Mouse (Mus musculus) spleen, postnatal 0 days (tissue): ENCODE data around the gene Cd300c. TPM values are rescaled to one million over a fixed set of nuclear protein-coding genes. Genes with fewer than 3 reads are reported as not detected.

Source experiments
- polyA plus RNA-seq: library from polyadenylated mRNA; unstranded; fragments of >200 nt; fragmentation: Nextera tagmentation; extraction: Ambion mirVana; gene quantifications from 2 replicates; pipeline ENCODE4 v1.2.1, GENCODE M21; 2015

Gene Cd300c
- polyA plus RNA-seq = 0.41 and 0.44 TPM in 2 replicates

GRCm38 (mm10) chr11:114968752-114969207 is at the start of gene Cd300c:
Gene Cd300c, minus strand, starts transcription at chr11:114969157.

DNA sequence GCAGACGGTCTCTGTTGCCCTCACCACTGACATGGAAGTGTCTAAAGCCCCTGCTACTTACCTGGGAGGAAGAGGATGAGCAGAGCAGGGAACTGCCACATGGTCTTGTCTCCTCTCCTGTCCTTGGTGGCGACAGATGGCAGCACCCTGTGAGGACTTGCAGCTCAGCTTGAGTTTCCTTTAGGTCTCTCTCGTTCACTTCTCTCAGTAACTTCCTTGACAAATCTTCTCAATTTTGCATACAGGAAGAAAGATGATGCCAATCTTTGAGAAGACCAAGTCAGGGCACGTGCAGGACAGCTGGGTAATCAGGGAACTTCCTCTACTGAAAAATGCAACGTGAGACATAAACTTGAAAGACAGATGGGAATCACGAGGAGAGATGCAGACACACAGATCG is 47.1 kb upstream of the Cd300c start, which contains the start of gene Cd300ld2:
Cd300ld2 (minus strand) TSS at position 101 of the 400 bp plus-strand sequence.

DNA sequence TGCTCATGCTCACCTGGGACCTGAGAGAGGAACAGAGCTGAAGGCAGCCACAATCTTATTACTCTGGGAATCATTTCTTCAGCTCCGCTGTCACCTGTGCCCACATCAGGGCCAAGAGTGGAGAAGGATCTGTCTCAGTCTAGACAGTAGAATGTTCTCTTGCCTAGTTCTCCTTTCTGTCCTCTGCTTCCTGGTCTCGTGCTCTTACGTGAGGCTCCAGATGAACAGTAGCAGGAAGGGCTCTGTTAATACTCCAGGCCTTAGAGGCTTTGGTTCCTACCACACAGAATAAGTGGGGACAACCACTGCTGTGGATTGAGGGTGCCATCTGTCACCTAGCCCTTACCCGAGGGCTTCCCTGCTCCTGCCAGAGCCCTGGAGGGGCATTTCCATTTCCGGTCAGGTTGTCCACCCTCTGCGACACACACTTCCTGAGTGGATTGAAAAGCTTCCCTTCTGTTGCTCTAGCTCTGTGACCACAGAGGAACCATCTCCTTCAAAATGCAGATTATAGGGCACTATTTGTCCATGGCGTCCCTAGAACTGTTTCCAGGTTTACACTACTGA is 32.6 kb upstream of the Cd300c start, which contains the start of gene Cd300c2:
Cd300c2 (minus strand) TSS at position 407 of the 567 bp plus-strand sequence.

DNA sequence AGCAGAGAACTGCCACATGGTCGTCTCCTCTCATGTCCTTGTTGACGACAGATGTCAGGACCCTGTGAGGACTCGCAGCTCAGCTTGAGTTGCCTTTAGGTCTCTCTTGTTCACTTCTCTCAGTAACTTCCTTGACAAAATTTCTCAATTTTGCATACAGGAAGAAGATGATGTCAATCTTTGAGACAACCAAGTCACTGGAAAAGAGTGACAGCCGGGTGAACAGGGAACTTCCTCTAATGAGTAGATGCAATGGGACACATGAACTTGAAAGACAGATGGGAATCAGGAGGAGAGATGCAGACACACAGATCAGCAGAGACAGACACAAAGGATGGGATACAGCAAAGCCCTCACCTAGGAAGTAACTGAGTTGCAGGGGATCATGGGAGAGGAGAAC is 20.8 kb upstream of the Cd300c start, which contains the start of gene Cd300ld:
Cd300ld (minus strand) TSS at position 130 of the 400 bp plus-strand sequence.

GRCm38 (mm10) chr11:114934144-114934543 is 34.8 kb downstream of the Cd300c start, which contains the start of gene Cd300lb:
Gene Cd300lb, minus strand, starts transcription at chr11:114934386.

Other genes starting within 250 kb of the Cd300c start
- gene Dnaic2, start 241.7 kb downstream of the Cd300c start, polyA plus RNA-seq = 0.19 and 0.29 TPM in 2 replicates
- gene Kif19a, start 203.8 kb downstream of the Cd300c start, polyA plus RNA-seq = 0.17 and 0.40 TPM in 2 replicates
- 0.35 and 0.73 TPM in 2 replicates for gene Btbd17, start 173.2 kb downstream of the Cd300c start, polyA plus RNA-seq
- not detected in 2 replicates for gene Gpr142, start 170.2 kb downstream of the Cd300c start, polyA plus RNA-seq
- gene Gprc5c, start 118.0 kb downstream of the Cd300c start, polyA plus RNA-seq = 5.4 and 9.3 TPM in 2 replicates
- 10.1 and 17.2 TPM in 2 replicates for gene Cd300a, start 79.1 kb downstream of the Cd300c start, polyA plus RNA-seq
- 7.2 and 8.7 TPM in 2 replicates for gene Cd300lb, start 34.8 kb downstream of the Cd300c start, polyA plus RNA-seq
- gene Cd300ld, start 20.8 kb upstream of the Cd300c start, polyA plus RNA-seq = 4.6 and 5.1 TPM in 2 replicates
- 10.9 and 15.5 TPM in 2 replicates for gene Cd300c2, start 32.7 kb upstream of the Cd300c start, polyA plus RNA-seq
- not detected in 2 replicates for gene Cd300ld2, start 47.0 kb upstream of the Cd300c start, polyA plus RNA-seq
- not detected in 2 replicates for gene Cd300ld4, start 57.9 kb upstream of the Cd300c start, polyA plus RNA-seq
- gene Cd300ld5, start 68.6 kb upstream of the Cd300c start, polyA plus RNA-seq = not detected in 2 replicates
- gene Cd300ld3, start 79.3 kb upstream of the Cd300c start, polyA plus RNA-seq = 0.18 TPM in 1 of 2 replicates, not detected in the other
- gene Cd300e, start 93.0 kb upstream of the Cd300c start, polyA plus RNA-seq = 0.35 and 0.90 TPM in 2 replicates
- gene Rab37, start 122.3 kb upstream of the Cd300c start, polyA plus RNA-seq = 5.7 and 7.7 TPM in 2 replicates
- 41.0 and 47.9 TPM in 2 replicates for gene Cd300lf, start 164.8 kb upstream of the Cd300c start, polyA plus RNA-seq
- 35.2 and 49.0 TPM in 2 replicates for gene Slc9a3r1, start 194.2 kb upstream of the Cd300c start, polyA plus RNA-seq
- gene Tmem104, start 218.3 kb upstream of the Cd300c start, polyA plus RNA-seq = 4.7 and 7.3 TPM in 2 replicates
- gene Nat9, start 218.7 kb upstream of the Cd300c start, polyA plus RNA-seq = 14.3 and 14.4 TPM in 2 replicates